Mouse (Mus musculus): ENCODE data around the gene Ndel1.
"Not testable (repeated sequence)": the region's sequence is repeated elsewhere in the genome, so short reads cannot be mapped to it uniquely, and the experiment has no call there.

Ndel1 gene

GRCm38 (mm10) chr11:68851644-68852485 lies 19.8 kb downstream of the Ndel1 start:
- no peak for DNase-seq (ENCODE audit: low spot score in 2 of 2)

- no peak for DNase-seq (ENCODE audit: low spot score in 2 of 2)
Observed at GRCm38 (mm10) chr11:68850862-68851261, 20.8 kb downstream of the Ndel1 start.

GRCm38 (mm10) chr11:68839606-68840005 lies 32.1 kb downstream of the Ndel1 start:
- DNase-seq (ENCODE audit: low spot score in 2 of 2), result no peak

GRCm38 (mm10) chr11:68835034-68835433 lies 36.6 kb downstream of the Ndel1 start:
- DNase-seq (ENCODE audit: low spot score in 2 of 2), result no peak

GRCm38 (mm10) chr11:68833593-68833992 lies 38.1 kb downstream of the Ndel1 start:
- no peak for DNase-seq (ENCODE audit: low spot score in 2 of 2)

GRCm38 (mm10) chr11:68832793-68833192 lies 38.9 kb downstream of the Ndel1 start:
- no peak for DNase-seq (ENCODE audit: low spot score in 2 of 2)

- DNase-seq (ENCODE audit: low spot score in 2 of 2), result not testable (repeated sequence)
Observed at GRCm38 (mm10) chr11:68831580-68831979, 40.1 kb downstream of the Ndel1 start.

GRCm38 (mm10) chr11:68826735-68827134 lies 44.9 kb downstream of the Ndel1 start:
- DNase-seq (ENCODE audit: low spot score in 2 of 2), result no peak

- no peak for DNase-seq (ENCODE audit: low spot score in 2 of 2)
Observed at GRCm38 (mm10) chr11:68822326-68822725, 49.3 kb downstream of the Ndel1 start.

- DNase-seq (ENCODE audit: low spot score in 2 of 2), result no peak
Observed at GRCm38 (mm10) chr11:68819226-68819805, 52.3 kb downstream of the Ndel1 start.

- no peak for DNase-seq (ENCODE audit: low spot score in 2 of 2)
Observed at GRCm38 (mm10) chr11:68818416-68818815, 53.2 kb downstream of the Ndel1 start.

GRCm38 (mm10) chr11:68811881-68812577 lies 59.6 kb downstream of the Ndel1 start:
- no peak for DNase-seq (ENCODE audit: low spot score in 2 of 2)

- DNase-seq (ENCODE audit: low spot score in 2 of 2), result peak; percentile 68 to 69
Observed at GRCm38 (mm10) chr11:68807787-68808186, 63.9 kb downstream of the Ndel1 start.

- DNase-seq (ENCODE audit: low spot score in 2 of 2), result no peak
Observed at GRCm38 (mm10) chr11:68805148-68805547, 66.5 kb downstream of the Ndel1 start.

- DNase-seq (ENCODE audit: low spot score in 2 of 2), result no peak
Observed at GRCm38 (mm10) chr11:68798258-68798657, 73.4 kb downstream of the Ndel1 start.

GRCm38 (mm10) chr11:68791794-68792193 lies 79.9 kb downstream of the Ndel1 start:
- no peak for DNase-seq (ENCODE audit: low spot score in 2 of 2)

GRCm38 (mm10) chr11:68790720-68791119 lies 80.9 kb downstream of the Ndel1 start:
- DNase-seq (ENCODE audit: low spot score in 2 of 2), result no peak

GRCm38 (mm10) chr11:68787222-68787621 lies 84.4 kb downstream of the Ndel1 start:
- no peak for DNase-seq (ENCODE audit: low spot score in 2 of 2)

GRCm38 (mm10) chr11:68785813-68786212 lies 85.8 kb downstream of the Ndel1 start:
- DNase-seq (ENCODE audit: low spot score in 2 of 2), result no peak

GRCm38 (mm10) chr11:68782336-68782735 lies 89.3 kb downstream of the Ndel1 start:
- no peak for DNase-seq (ENCODE audit: low spot score in 2 of 2)

- DNase-seq (ENCODE audit: low spot score in 2 of 2), result no peak
Observed at GRCm38 (mm10) chr11:68780466-68781114, 91.1 kb downstream of the Ndel1 start.

Data from frontal cortex, postnatal 36 days (tissue).